Mouse (Mus musculus) liver, adult 2 months (tissue): ENCODE results near the gene Gm45062.

Experiments used
- CTCF ChIP-seq: fragments of 200-500 bp; IDR thresholded peaks from 2 replicates; pipeline ENCODE4 v1.5.1; 2011; ENCODE audit warnings: low read depth, low read length, control low read depth
- POLR2A ChIP-seq: fragments of 200-500 bp; IDR thresholded peaks from 2 replicates; pipeline ENCODE4 v1.6.1; 2011; ENCODE audit warnings: low read length, control low read depth; ENCODE audit not compliant: insufficient read depth; ENCODE audit errors: extremely low read depth

DNA sequence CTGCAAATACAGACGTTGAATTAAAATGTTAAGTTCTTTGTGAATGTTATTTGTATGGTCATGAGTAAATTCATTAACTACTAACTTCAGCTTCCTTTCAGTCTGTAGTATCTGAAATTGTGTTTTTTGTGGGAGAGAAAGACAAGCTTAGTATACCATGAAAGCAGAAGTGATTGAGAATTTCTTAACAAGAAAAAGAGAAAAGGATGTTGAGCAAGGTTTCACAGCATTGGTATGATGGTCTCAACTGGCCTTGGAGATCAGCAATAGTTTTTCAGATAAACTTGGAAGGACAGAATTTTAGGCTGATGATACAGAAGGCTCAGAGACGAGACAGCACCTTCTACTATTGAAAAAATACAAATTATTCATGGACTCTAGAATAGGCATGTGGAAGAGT lies 277.7 kb downstream of the Gm45062 start:
- TF ChIP-seq CTCF (no peak), POLR2A (no peak)
